Mouse (Mus musculus): ENCODE measurements around the gene Mcur1.

Gene Mcur1

GRCm38 (mm10) chr13:43559711-43560457 is at the start of gene Mcur1:
Mcur1 (minus strand) TSS chr13:43560191.
- peak; percentile 81 for DNase-seq (ENCODE audit: low read depth)

GRCm38 (mm10) chr13:43608854-43609253 is 48.9 kb upstream of the Mcur1 start:
- DNase-seq (ENCODE audit: low read depth): no peak

GRCm38 (mm10) chr13:43603042-43603441 is 43.1 kb upstream of the Mcur1 start:
- no peak for DNase-seq (ENCODE audit: low read depth)

DNA sequence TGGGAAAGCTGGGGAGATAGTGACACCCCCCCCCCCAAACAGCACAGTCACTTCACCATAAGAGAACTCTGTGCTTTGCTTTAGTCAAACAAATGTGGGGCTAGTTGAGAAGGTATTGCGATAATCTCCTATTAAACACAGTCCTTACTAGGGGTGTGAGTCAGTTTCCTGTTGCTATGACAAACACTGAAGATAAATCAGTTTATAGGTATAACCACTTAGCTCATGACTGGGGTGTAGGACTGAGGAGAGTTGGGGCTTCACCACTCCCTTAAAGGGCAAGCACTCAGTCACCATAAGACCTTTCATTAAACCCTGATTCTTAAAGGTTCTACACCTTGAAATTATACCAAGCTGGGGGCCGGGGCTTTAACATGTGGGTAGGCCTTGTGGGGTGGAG is 42.4 kb upstream of the Mcur1 start:
- DNase-seq (ENCODE audit: low read depth): no peak

GRCm38 (mm10) chr13:43600967-43601366 is 41.0 kb upstream of the Mcur1 start:
- no peak for DNase-seq (ENCODE audit: low read depth)

DNA sequence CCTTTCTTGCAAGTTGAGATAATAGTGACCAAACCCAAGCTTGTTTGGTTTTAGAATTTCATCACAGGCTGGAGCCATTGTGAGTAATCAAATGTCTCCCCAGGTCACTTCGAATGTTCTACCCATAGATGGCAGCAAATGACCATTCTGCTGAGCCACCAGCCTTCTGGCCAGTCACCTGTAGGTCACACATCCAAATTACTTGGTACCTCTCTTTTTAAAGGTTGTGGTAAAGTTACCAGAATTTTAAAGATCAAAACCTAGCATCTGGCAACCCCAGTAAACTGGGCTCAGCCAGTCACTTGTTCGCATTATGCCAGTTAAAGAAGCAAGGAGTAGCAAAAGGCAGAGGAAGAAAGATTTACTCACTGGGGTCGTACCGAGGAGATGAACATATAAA is 35.9 kb upstream of the Mcur1 start:
- DNase-seq (ENCODE audit: low read depth): peak; percentile 29

GRCm38 (mm10) chr13:43592681-43593068 is 32.7 kb upstream of the Mcur1 start:
- no peak for DNase-seq (ENCODE audit: low read depth)

- no peak for DNase-seq (ENCODE audit: low read depth)
Measured at GRCm38 (mm10) chr13:43591828-43592680, 32.1 kb upstream of the Mcur1 start.

DNA sequence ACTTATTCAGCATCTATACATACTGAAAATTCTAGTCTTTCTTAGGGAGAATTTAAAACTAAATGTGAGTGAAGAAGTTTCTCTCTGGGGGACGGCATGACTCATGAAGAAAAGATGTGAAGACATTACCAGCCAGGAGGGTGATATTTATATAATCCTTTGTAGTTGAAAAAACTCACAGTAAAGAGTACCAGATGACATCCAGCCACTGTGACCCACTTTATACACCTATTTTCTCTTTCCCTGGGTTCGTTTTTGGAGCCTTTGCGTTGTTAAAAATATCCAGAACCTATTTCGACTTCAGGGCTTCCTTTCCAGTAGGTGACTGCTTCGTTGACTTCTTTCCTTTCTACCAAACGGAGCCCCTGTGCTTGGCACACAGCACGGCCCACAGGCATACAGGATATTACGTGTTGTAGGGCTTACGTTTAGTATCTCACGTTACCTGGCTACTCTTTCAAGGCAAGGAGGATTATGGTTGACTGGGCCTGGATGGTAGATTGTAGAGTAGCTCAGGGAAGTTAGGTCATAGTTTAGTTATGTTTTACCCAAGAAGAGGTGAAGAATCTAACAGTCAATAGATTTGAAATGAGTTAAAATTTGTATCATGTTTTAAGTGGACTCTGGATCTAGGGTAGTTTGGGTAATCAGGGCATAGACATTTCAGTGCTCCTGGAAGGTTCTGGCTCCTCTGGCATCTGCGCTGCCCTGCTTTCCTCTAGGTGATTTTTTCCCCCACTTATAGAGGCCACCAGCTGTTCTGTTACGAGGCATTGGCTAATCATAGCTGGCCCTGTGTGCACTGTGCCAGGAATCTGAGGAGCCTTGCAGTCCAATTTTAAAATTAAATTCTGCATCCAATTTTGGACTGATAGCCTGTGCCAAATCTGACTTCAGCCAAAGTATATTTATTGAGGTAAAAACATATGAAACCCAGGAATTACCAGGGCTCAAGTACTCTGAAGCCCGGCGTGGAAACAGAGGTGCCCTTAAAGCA is 28.2 kb upstream of the Mcur1 start:
- DNase-seq (ENCODE audit: low read depth): no peak

- no peak for DNase-seq (ENCODE audit: low read depth)
Measured at GRCm38 (mm10) chr13:43586966-43587365, 27.0 kb upstream of the Mcur1 start.

GRCm38 (mm10) chr13:43585335-43585734 is 25.3 kb upstream of the Mcur1 start:
- no peak for DNase-seq (ENCODE audit: low read depth)

DNA sequence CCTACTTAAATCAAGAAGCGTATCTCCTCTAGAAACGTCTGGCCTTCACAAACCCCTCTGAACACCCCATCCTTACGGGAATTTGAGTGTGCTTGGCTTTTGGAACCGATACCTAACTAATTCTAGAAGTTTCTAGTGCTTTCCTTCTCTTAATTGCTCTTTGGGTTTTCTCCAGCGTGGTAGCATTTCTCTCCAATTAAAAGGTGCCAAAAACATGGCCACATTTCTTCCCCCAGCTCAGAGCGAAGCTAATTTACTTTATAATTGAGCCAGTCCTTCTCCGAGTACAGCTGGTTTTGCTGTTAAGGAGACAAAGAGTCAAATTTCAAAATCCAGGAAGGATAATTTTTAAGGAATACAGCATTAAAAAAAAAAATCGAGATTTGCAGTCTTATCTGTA is 23.5 kb upstream of the Mcur1 start:
- DNase-seq (ENCODE audit: low read depth): no peak

GRCm38 (mm10) chr13:43582961-43583360 is 23.0 kb upstream of the Mcur1 start:
- DNase-seq (ENCODE audit: low read depth): no peak

GRCm38 (mm10) chr13:43580661-43581060 is 20.7 kb upstream of the Mcur1 start:
- no peak for DNase-seq (ENCODE audit: low read depth)

DNA sequence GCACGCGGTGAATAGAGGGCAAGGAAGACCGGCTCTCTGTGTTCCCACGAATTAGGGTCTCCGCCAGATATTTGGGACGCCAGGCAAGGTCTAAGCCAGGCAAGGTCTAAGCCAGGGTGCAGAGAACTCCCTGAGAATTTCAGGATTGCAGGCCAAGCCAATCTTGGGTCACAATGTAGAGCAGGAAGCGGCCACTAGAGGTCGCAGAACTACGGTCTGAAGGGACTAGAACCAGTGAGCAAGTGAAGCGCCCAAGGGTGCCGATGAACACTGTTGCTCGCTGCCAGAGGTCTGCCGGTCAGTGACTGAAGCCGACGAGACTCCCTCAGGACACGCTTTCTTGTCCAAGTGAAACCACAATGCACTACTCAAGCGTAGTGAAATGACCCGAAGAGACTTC is 19.7 kb upstream of the Mcur1 start:
- DNase-seq (ENCODE audit: low read depth): peak; percentile 60

- DNase-seq (ENCODE audit: low read depth): no peak
Measured at GRCm38 (mm10) chr13:43577766-43578165, 17.8 kb upstream of the Mcur1 start.

GRCm38 (mm10) chr13:43577254-43577653 is 17.3 kb upstream of the Mcur1 start:
- peak; percentile 31 for DNase-seq (ENCODE audit: low read depth)

- DNase-seq (ENCODE audit: low read depth): no peak
Measured at GRCm38 (mm10) chr13:43575431-43575830, 15.4 kb upstream of the Mcur1 start.

- no peak for DNase-seq (ENCODE audit: low read depth)
Measured at GRCm38 (mm10) chr13:43573979-43574378, 14.0 kb upstream of the Mcur1 start.

GRCm38 (mm10) chr13:43567141-43567891 is 7.3 kb upstream of the Mcur1 start:
- DNase-seq (ENCODE audit: low read depth): no peak

DNA sequence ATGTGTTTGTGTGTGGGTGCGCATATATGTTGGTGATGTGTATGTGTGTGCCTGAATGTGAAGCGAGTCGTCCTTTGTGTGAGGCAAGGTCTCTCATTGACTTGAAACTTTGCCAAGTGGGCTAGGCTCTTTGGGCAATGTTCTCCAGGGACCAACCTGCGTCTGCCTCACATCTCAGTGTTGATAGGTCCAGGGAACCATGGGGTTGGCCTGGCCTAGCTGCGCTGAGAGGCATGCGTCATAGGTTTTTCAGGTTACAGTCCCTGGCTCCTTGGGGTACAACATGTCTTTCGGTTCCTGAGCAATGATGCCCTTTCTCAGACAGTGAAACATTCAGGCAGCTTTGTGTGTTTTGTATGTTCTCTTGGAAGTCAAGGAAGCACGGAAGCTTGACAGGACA is 6.2 kb upstream of the Mcur1 start:
- no peak for DNase-seq (ENCODE audit: low read depth)

Measured in c-Kit-positive CD71-negative TER-119-negative erythroid progenitor cells, embryonic 14.5 days (primary cell).